Mouse (Mus musculus) heart, embryonic 11.5 days (tissue): Measurements from ENCODE around the gene S100a3. TPM values are rescaled to one million over a fixed set of nuclear protein-coding genes. Genes with fewer than 3 reads are reported as not detected.

Source experiments
- ATAC-seq: fragments of 200-750 bp; cut with Nextera tagmentation; replicated peaks from 2 replicates; pipeline ENCODE4 v1.8.0; 2017; ENCODE audit warnings: moderate library complexity; ENCODE audit not compliant: insufficient number of reproducible peaks, low FRiP score, low TSS enrichment
- H3K27ac ChIP-seq: fragments of 300-500 bp; sonication (generic); 2 replicates; pipeline ENCODE4 v1.5.1; 2014; ENCODE audit warnings: mild to moderate bottlenecking, low read depth, low read length
- H3K27me3 ChIP-seq: fragments of 300-500 bp; sonication (generic); 2 replicates; pipeline ENCODE4 v1.6.1; 2014; ENCODE audit warnings: mild to moderate bottlenecking, low read length, mixed read lengths; ENCODE audit not compliant: control insufficient read depth, insufficient read depth
- H3K36me3 ChIP-seq: fragments of 300-500 bp; sonication (generic); 2 replicates; pipeline ENCODE4 v1.6.1; 2014; ENCODE audit warnings: mild to moderate bottlenecking, low read length, moderate library complexity, mixed read lengths; ENCODE audit not compliant: control insufficient read depth, insufficient read depth
- H3K4me1 ChIP-seq: fragments of 300-500 bp; sonication (generic); 2 replicates; pipeline ENCODE4 v1.6.1; 2014; ENCODE audit warnings: low read length; ENCODE audit not compliant: control insufficient read depth, insufficient read depth
- H3K4me2 ChIP-seq: fragments of 300-500 bp; sonication (generic); 2 replicates; pipeline ENCODE4 v1.6.1; 2014; ENCODE audit warnings: mild to moderate bottlenecking, moderate library complexity
- H3K4me3 ChIP-seq: fragments of 300-500 bp; sonication (generic); 2 replicates; pipeline ENCODE4 v1.5.1; 2014; ENCODE audit warnings: low read depth, low read length
- H3K9ac ChIP-seq: fragments of 300-500 bp; sonication (generic); 2 replicates; pipeline ENCODE4 v1.6.1; 2014; ENCODE audit warnings: mild to moderate bottlenecking, low read depth, low read length, moderate library complexity
- H3K9me3 ChIP-seq: fragments of 300-500 bp; sonication (generic); replicated peaks from 2 replicates; pipeline ENCODE4 v1.6.1; 2016; ENCODE audit warnings: low read length; ENCODE audit not compliant: control insufficient read depth
- WGBS: fragments of 180-500 bp; shearing (Covaris S2); extraction: QIAGEN DNeasy Blood & Tissue Kit; methylation state at CpG from one replicate; pipeline ENCODE4 v1.1.7; 2014; ENCODE audit not compliant: insufficient replicate concordance; 5-methylcytosine and 5-hydroxymethylcytosine counted together
- polyA plus RNA-seq: library from polyadenylated mRNA; unstranded; fragments of >200 nt; fragmentation: Nextera tagmentation; extraction: Ambion mirVana; gene quantifications from 2 replicates; pipeline ENCODE4 v1.2.1, GENCODE M21; 2014

S100a3 gene
- polyA plus RNA-seq, 1 experiment from 2014 or later = 0.24 TPM

- Histone ChIP-seq H3K27ac (no peak overlapping the region), H3K9ac (no peak overlapping the region), H3K4me1 (no peaks in the 10 kb centered on the region), H3K4me2 (no peak overlapping the region), H3K4me3 (no peak overlapping the region), H3K36me3 (no peaks in the 10 kb centered on the region), H3K9me3 (no peaks in the 10 kb centered on the region), H3K27me3 (0 out of 2 replicates have a peak, but pooled peaks cover 2% of the 10 kb centered on the region)
- ATAC-seq = no peak
Measured at GRCm38 (mm10) chr3:90648981-90649380, 88.6 kb downstream of the S100a3 start.

DNA sequence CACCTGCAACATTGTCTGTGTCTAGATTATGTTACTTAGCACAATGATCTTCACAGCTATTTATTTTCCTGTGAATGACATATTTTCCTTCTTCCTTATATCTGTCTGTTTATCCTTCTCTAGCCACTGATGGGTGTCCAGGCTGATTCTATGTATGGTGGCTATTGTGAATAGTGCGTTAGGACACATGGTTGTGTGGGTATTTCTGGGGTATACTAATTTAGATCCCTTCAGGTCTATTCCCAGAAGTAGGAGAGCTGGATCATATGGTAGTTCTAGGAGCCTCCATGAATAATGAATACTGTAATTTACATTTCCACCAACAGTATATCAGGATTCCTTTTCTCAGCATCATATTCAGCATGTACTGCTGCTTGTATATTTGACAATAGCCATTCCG lies 89.5 kb downstream of the S100a3 start:
- Histone ChIP-seq H3K4me3 (no peak overlapping the region), H3K4me1 (no peaks in the 10 kb centered on the region), H3K9ac (no peak overlapping the region), H3K9me3 (no peaks in the 10 kb centered on the region), H3K27me3 (0 out of 2 replicates have a peak, but pooled peaks cover 2% of the 10 kb centered on the region), H3K4me2 (no peak overlapping the region), H3K27ac (no peak overlapping the region), H3K36me3 (no peaks in the 10 kb centered on the region)
- ATAC-seq = no peak
- WGBS = 78% methylated on average over 2 of the region's 2 CpGs

Other genes with a start within 250 kb of the S100a3 start
- 5.7 and 6.2 TPM in 2 replicates for gene Slc27a3, start 170.6 kb upstream of the S100a3 start, polyA plus RNA-seq
- 25.3 and 26.9 TPM in 2 replicates for gene Ints3, start 127.0 kb upstream of the S100a3 start, polyA plus RNA-seq
- 5.3 and 8.1 TPM in 2 replicates for gene Npr1, start 94.7 kb upstream of the S100a3 start, polyA plus RNA-seq
- 148 and 151 TPM in 2 replicates for gene Ilf2, start 84.5 kb upstream of the S100a3 start, polyA plus RNA-seq
- gene Snapin, start 69.5 kb upstream of the S100a3 start, polyA plus RNA-seq = 76.0 TPM in 2 replicates
- gene Chtop, start 51.1 kb upstream of the S100a3 start, polyA plus RNA-seq = 70.3 and 73.9 TPM in 2 replicates
- 137 and 138 TPM in 2 replicates for gene S100a1, start 46.2 kb upstream of the S100a3 start, polyA plus RNA-seq
- gene S100a13, start 46.1 kb upstream of the S100a3 start, polyA plus RNA-seq = 59.7 and 65.4 TPM in 2 replicates
- not detected in 2 replicates for gene S100a14, start 33.7 kb upstream of the S100a3 start, polyA plus RNA-seq
- gene S100a16, start 23.3 kb upstream of the S100a3 start, polyA plus RNA-seq = 26.9 and 28.4 TPM in 2 replicates
- gene S100a2, start 29.7 kb downstream of the S100a3 start, polyA plus RNA-seq = not detected in 2 replicates
- gene Gm42674, start 41.3 kb downstream of the S100a3 start, polyA plus RNA-seq = not detected in 2 replicates
- 3.4 and 3.5 TPM in 2 replicates for gene S100a4, start 43.2 kb downstream of the S100a3 start, polyA plus RNA-seq
- gene S100a5, start 47.9 kb downstream of the S100a3 start, polyA plus RNA-seq = not detected in 2 replicates
- gene S100a6, start 52.3 kb downstream of the S100a3 start, polyA plus RNA-seq = 43.6 and 44.5 TPM in 2 replicates
- gene S100a7a, start 93.4 kb downstream of the S100a3 start, polyA plus RNA-seq = not detected in 2 replicates
- gene S100a8, start 108.4 kb downstream of the S100a3 start, polyA plus RNA-seq = 1.9 and 5.2 TPM in 2 replicates
- gene S100a9, start 135.1 kb downstream of the S100a3 start, polyA plus RNA-seq = 1.3 and 6.2 TPM in 2 replicates
- not detected in 2 replicates for gene Pglyrp4, start 166.3 kb downstream of the S100a3 start, polyA plus RNA-seq
- not detected in 2 replicates for gene Gm5849, start 217.3 kb downstream of the S100a3 start, polyA plus RNA-seq